Mouse (Mus musculus): ENCODE data around the gene Fbxo46.

DNA sequence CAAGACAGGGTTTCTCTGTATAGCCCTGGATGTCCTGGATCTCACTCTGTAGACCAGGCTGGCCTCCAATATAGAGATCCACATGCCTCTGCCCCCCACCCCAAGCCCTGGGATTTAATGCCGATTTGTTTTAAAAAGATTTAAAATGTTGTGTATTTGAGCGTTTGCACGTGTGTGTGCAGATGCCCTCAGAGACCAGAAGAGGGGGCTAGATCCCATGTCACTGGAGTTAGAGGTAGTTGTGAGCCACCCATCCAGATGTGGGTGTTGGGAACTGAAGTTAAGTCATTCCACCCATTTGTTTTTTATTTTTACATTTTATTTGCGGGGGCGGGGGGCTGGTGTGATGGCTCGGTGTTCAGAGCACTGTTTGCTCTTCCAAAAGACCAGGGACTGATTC lies 45.2 kb upstream of the Fbxo46 start:
- TF ChIP-seq POLR2A (IDR thresholded peaks at IDR 0.05; ENCODE audit: extremely low read depth, insufficient read depth, low read length) (no peak), CTCF (IDR thresholded peaks at IDR 0.05; ENCODE audit: extremely low read depth, insufficient read depth, low read length) (no peak)

All from cortical plate, adult 2 months (tissue).